Mouse (Mus musculus) kidney, postnatal 0 days (tissue): ENCODE data around the gene Man1b1. TPM values are rescaled to one million over a fixed set of nuclear protein-coding genes. Genes with fewer than 3 reads are reported as not detected.
A peak's percentile ranks its signal among the peaks of the same experiment; 100 is the strongest.

Experiments
- ATAC-seq: fragments of 200-750 bp; cut with Nextera tagmentation; replicated peaks from 2 replicates; pipeline ENCODE4 v1.8.0; 2017; ENCODE audit warnings: low read depth, moderate number of reproducible peaks, moderate TSS enrichment, moderate library complexity; ENCODE audit not compliant: low FRiP score
- DNase-seq: peaks from one replicate; pipeline ENCODE4 v3.0.0-alpha.2; 2016; ENCODE audit warnings: low spot score
- H3K27ac ChIP-seq: fragments of 300-500 bp; sonication (generic); 2 replicates; pipeline ENCODE4 v1.5.1; 2014; ENCODE audit warnings: mild to moderate bottlenecking
- H3K27me3 ChIP-seq: fragments of 300-500 bp; sonication (generic); 2 replicates; pipeline ENCODE4 v1.6.1; 2014; ENCODE audit warnings: low read length, mixed read lengths; ENCODE audit not compliant: insufficient read depth
- H3K36me3 ChIP-seq: fragments of 300-500 bp; sonication (generic); 2 replicates; pipeline ENCODE4 v1.6.1; 2014; ENCODE audit warnings: low read length, mixed read lengths; ENCODE audit not compliant: insufficient read depth
- H3K4me1 ChIP-seq: fragments of 300-500 bp; sonication (generic); replicated peaks from 2 replicates; pipeline ENCODE4 v1.6.1; 2014; ENCODE audit warnings: antibody characterized with exemption, low read length, mixed read lengths; ENCODE audit not compliant: insufficient read depth
- H3K4me2 ChIP-seq: fragments of 300-500 bp; sonication (generic); 2 replicates; pipeline ENCODE4 v1.6.1; 2014; ENCODE audit warnings: mild to moderate bottlenecking, low read length, moderate library complexity, mixed read lengths
- H3K4me3 ChIP-seq: fragments of 300-500 bp; sonication (generic); replicated peaks from 2 replicates; pipeline ENCODE4 v1.5.1; 2014; ENCODE audit warnings: low read depth, low read length
- H3K9ac ChIP-seq: fragments of 300-500 bp; sonication (generic); 2 replicates; pipeline ENCODE4 v1.6.1; 2014; ENCODE audit warnings: low read depth, low read length
- H3K9me3 ChIP-seq: fragments of 300-500 bp; sonication (generic); replicated peaks from 2 replicates; pipeline ENCODE4 v1.6.1; 2016; ENCODE audit warnings: low read length, inconsistent platforms, mixed read lengths
- CTCF ChIP-seq: IDR thresholded peaks from 2 replicates; pipeline ENCODE4 v1.5.1; 2016; ENCODE audit warnings: antibody characterized with exemption, low read depth, mild to moderate bottlenecking, moderate library complexity
- WGBS: fragments of 180-500 bp; shearing (Covaris S2); extraction: QIAGEN DNeasy Blood & Tissue Kit; methylation state at CpG from one replicate; pipeline ENCODE4 v1.1.7; 2014; 5-methylcytosine and 5-hydroxymethylcytosine counted together
- polyA plus RNA-seq: library from polyadenylated mRNA; unstranded; fragments of >200 nt; fragmentation: Nextera tagmentation; extraction: Ambion mirVana; gene quantifications from 2 replicates; pipeline ENCODE4 v1.2.1, GENCODE M21; 2015

Gene Man1b1
- polyA plus RNA-seq, 1 experiment from 2014 or later = 57.9 TPM

DNA sequence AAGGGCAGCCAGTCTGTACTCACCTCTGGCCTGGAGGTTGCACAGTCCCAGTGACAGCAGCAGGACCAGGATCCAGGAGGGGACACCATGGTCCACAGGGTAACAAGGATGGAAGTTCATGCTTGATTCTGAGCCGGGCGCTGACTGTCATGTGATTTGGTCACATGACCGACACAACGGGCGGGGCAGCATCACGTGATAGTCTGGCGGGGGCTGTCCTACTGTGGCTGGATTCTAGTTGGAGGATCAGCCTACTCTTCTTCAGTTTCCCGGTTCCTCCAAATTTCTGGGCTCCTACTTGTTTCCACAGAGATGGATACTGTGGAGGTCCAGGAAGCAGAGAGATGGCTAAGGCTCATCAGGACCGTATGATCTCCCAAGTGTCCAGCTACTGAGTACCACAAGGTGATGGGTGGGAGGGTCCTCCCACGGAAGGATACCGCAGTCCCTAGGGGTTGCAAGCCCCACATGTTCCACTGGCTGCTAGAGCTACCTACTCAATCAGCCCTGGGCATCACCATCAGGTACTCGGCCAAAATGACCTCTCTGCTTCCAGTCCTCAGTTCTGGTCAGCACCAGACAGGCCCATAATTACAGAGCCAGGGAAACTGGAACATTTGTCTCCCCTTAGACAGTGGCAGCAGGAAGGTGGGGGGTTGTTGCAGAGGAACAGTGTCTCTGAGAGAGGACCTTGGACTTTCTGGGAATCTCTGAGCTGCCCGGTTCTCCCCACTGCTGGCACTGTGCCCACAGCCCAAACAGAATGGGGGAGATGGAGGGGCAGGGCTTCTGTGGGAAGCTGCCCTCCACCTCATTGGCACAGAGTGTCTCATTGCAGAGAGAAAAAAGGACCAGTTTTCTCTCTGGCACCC, 24.3 kb downstream of the Man1b1 start, which contains the start of gene Dpp7:
TSS of gene Dpp7 (minus strand) at position 152 of the 872 bp plus-strand sequence.
- TF ChIP-seq CTCF = no peak
- peak; percentile 92 for DNase-seq
- H3K27ac ChIP-seq = no peak within 1 kb of the TSS

DNA sequence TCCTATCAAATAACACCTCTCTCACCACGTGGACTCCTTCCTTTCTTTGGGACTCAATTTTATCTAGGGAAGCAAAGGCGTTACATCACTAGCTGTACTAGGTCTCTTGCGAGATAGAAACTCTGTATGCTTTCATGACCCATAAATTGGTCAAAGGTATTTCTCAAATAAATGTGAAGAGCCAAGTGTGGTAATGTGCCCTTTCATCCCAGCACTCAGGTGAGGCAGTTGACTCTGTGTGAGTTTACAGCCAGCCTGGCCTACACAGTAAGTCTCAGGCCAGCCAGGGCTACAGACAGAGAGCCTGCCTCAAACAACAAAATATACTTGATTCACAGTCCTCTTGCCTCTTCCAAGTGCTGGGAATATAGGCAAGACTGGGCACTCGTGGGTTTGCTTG, 27.7 kb downstream of the Man1b1 start:
- Histone ChIP-seq H3K9ac (no peak overlapping the region), H3K4me2 (no peak overlapping the region), H3K9me3 (no peaks in the 10 kb centered on the region), H3K36me3 (peaks cover 4% of the 10 kb centered on the region; the same call in 1 of the 2 replicates), H3K4me3 (no peak overlapping the region), H3K4me1 (peaks cover 15% of the 10 kb centered on the region), H3K27me3 (no peaks in the 10 kb centered on the region), H3K27ac (no peak overlapping the region)
- no peak for TF ChIP-seq CTCF
- DNase-seq (no peak), ATAC-seq (no peak)
- 74% methylated on average over 4 of the region's 4 CpGs for WGBS

More for the DNA sequence above, 24.3 kb downstream of the Man1b1 start, which contains the start of gene Dpp7:
- Histone ChIP-seq H3K4me3 (peak within 1 kb of the TSS; percentile 43), H3K27me3 (no peaks in the 10 kb centered on the region), H3K36me3 (no peaks in the 10 kb centered on the region; the same call in 1 of the 2 replicates), H3K4me2 (peak within 1 kb of the TSS; percentile 76), H3K4me1 (peaks cover 11% of the 10 kb centered on the region), H3K9ac (peak within 1 kb of the TSS; percentile 50), H3K9me3 (no peaks in the 10 kb centered on the region)
- WGBS = 2% methylated on average over 13 of the region's 13 CpGs
- peak; percentile 82 for ATAC-seq

DNA sequence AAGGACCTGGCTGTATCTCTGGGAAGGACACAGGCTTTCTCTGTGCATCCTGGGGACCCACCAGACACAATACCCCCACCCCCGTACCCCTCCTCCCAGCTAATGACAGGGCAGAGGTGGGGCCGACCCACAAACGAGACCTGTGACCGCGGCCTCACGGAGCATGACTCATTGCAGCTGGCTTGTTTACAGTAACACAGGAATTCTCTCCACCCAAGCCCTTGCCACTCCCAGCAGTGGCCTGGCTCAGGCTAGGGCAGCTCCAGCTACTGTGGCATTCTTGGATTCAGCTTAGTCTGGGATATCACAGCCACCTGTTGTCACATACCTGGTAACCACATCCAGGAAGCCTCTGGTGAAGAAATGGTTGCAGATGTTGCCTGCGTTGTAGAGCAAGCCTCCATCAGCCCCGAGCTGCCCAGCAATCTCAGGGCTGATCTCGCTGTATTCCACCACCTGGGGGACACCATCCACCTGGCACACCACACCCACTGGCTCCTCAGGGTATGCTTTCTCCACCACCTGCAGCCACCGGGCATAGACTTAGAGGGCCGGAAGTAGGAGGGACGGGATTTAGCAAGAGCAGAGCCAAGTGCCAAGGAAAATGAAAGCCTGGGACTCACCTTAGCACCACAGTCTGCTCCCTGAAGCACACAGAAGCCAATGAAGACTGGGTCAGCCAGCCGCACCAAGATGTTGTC, 31.5 kb downstream of the Man1b1 start:
- ATAC-seq (0 out of 2 replicates have a peak, but pooled peaks have one; percentile 35), DNase-seq (peak; percentile 39)
- Histone ChIP-seq H3K9ac (no peak overlapping the region), H3K36me3 (peaks cover 4% of the 10 kb centered on the region; the same call in 1 of the 2 replicates), H3K9me3 (no peaks in the 10 kb centered on the region), H3K4me3 (no peak overlapping the region), H3K4me2 (peak overlapping the region; percentile 8; the same call in 1 of the 2 replicates), H3K4me1 (peaks cover 6% of the 10 kb centered on the region; the same call in 1 of the 2 replicates), H3K27me3 (no peaks in the 10 kb centered on the region), H3K27ac (no peak overlapping the region)
- TF ChIP-seq CTCF = no peak
- 51% methylated on average over 13 of the region's 13 CpGs for WGBS

DNA sequence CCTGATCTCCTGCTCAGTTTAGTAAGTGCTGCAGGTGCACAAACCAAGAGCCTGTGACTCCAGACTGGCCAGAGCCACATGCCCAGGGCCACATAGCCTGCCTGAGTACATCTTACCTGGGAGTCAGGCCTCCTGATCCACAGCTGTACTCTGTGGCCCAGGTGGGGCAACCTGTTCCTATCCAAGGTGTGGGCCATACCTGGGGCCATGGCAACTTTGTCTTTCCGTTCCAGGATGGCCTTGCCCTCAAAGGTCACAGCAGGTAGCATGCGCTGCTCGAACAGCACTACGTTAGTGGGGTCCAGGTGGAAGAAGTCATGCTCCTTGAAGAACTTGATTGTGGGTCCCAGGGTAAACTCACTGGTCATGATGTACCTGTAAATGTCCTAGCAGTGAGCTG, 32.2 kb downstream of the Man1b1 start:
- peak overlapping the region; percentile 59 for H3K4me3 ChIP-seq
- no peaks in the 10 kb centered on the region for H3K9me3 ChIP-seq
- WGBS = 89% methylated on average over 4 of the region's 4 CpGs
- no peak for TF ChIP-seq CTCF
- peaks cover 6% of the 10 kb centered on the region; the same call in 1 of the 2 replicates for H3K4me1 ChIP-seq
- no peak overlapping the region for H3K27ac ChIP-seq
- ATAC-seq = no peak
- no peak overlapping the region for H3K9ac ChIP-seq
- no peak for DNase-seq
- H3K27me3 ChIP-seq = no peaks in the 10 kb centered on the region
- H3K4me2 ChIP-seq = peak overlapping the region; percentile 89
- H3K36me3 ChIP-seq = peaks cover 4% of the 10 kb centered on the region; the same call in 1 of the 2 replicates

DNA sequence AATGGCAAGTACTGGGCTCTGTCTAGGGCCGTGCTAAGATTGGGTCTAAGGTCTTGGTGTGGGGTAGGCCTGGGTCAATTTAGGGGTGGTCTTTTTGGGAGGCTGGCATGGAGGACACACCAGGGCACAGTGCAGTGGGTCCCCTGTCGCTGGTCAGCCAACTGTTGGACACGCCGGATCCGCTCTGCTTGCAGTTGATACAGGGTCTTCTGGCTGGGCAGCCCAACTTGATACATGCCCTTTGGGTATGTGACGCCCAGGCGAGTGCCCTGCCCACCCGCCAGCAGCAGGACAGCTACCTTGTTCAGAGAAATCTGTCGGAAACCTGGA, 32.6 kb downstream of the Man1b1 start:
- Histone ChIP-seq H3K4me2 (peak overlapping the region; percentile 89), H3K9me3 (no peaks in the 10 kb centered on the region), H3K27ac (peak overlapping the region; percentile 43; the same call in 1 of the 2 replicates), H3K27me3 (no peaks in the 10 kb centered on the region), H3K4me1 (peaks cover 6% of the 10 kb centered on the region; the same call in 1 of the 2 replicates), H3K9ac (peak overlapping the region; percentile 63), H3K36me3 (peaks cover 4% of the 10 kb centered on the region; the same call in 1 of the 2 replicates), H3K4me3 (peak overlapping the region; percentile 59)
- DNase-seq (no peak), ATAC-seq (no peak)
- no peak for TF ChIP-seq CTCF
- 34% methylated on average over 9 of the region's 9 CpGs for WGBS
